Mouse (Mus musculus) retina, postnatal 7 days (tissue): ENCODE measurements around the gene Prelp.
A peak's percentile ranks its signal among the peaks of the same experiment; 100 is the strongest.

Experiments
- DNase-seq: peaks from one replicate; pipeline ENCODE4 v3.0.0-alpha.2; 2012; ENCODE audit warnings: low read depth, low spot score

The Prelp gene

DNA sequence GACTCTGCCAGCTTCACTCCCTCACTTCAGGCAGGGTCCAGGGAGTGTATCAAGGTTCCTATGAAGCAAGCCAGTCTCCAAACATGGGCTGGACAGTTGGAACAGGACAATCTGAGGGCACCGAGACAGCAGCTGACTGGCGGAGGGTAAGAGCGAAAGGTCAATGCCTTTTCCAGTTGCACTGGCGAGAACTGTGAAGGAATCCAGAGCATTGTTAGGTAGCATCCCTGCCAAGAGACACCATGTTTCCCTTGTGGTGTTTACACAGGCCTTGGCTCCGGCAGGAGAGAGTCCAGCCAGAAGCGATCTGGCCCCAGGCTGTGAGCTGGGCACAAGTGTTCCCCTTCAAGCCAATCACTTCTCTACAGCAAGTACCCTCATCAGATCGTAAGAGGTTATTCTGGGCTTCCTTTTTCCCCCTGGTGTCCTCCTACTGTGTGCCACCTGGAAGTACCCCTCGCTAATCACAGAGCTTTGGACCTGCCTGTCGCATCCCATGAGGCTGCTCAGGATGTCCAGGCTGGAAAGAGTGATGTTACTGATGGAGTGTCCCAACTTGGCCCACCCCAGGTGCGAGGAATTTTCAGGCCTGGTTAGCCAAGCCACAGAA lies 13.2 kb upstream of the Prelp start:
- DNase-seq, result no peak

DNA sequence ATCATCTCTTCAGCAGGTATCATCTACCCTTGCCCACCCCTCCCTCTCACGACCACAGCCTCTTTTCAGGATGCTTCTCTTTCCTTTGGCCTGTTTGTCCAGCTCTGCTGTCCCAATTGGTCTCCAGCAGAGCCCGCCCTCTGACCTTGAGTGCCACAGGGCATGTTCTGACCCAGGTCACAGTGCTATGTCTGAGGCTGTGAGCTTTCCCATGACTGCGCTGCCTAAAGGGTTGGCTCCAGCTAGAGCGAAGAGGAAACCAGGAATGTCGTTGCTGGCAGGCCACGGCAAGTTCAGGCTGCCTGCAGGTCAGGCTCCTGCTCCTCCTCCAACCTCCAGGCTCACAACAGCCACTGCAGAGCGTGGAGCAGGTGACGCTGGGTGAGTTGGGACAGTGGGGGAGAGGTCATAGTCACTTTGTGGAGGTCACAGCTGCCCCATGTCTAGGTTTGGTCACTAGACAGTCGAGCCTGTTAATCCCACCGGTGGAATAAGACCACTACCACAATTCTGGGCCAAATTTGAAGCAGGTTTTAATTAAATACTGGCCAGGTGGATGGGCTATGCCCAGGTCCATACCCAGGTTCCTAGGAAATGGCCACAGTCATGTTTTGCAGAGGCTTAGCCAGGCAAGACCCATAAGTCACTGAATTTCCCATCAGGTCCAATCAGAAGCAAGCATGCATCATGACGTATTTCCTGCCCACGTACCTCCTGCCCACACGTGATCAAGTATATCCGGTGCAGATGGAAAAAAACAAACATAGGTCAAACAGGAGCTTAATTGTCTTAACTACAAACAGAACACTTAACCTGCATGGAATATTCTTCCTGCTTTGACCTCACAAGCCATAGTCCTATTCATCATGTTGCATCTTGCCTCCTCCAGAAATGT lies 12.3 kb upstream of the Prelp start:
- DNase-seq, result no peak

DNA sequence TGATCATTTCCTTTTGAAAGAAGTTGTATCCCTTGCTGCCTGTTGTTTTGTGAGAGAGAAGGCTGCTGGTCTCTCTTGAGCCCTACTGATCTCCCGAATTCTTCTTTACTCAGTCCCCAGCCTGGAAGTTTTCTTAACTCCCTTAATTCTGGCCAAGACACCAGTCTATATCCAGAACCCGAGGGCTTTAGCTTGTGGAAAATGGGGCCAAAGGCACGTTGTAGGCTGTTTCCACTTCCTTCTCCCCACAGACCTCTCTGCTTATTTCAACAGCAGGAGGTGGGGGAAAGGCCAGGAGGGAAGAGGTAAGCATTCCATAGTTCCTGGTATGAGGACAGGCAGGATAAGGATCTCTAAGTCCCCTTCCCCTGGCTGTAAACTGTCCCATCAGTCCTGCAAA lies 8.8 kb upstream of the Prelp start:
- DNase-seq, result no peak

DNA sequence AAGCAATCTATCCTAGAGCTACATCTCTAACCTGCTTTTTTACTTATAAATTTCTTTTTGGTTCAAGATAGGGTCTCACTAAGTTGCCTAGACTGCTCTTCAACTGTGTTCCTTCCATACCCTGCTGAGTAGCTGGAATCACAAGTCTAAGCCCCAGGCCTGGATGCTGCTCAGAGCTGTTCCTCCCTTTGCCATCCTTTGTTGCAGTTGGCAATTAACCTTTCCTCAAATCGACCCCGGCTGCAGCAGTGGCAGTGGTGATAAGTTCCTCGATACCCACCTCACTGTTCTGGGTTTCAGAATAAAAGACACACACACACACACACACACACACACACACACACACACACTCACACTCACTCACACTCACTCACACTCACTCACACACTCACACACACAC lies 4.0 kb upstream of the Prelp start:
- DNase-seq, result no peak

DNA sequence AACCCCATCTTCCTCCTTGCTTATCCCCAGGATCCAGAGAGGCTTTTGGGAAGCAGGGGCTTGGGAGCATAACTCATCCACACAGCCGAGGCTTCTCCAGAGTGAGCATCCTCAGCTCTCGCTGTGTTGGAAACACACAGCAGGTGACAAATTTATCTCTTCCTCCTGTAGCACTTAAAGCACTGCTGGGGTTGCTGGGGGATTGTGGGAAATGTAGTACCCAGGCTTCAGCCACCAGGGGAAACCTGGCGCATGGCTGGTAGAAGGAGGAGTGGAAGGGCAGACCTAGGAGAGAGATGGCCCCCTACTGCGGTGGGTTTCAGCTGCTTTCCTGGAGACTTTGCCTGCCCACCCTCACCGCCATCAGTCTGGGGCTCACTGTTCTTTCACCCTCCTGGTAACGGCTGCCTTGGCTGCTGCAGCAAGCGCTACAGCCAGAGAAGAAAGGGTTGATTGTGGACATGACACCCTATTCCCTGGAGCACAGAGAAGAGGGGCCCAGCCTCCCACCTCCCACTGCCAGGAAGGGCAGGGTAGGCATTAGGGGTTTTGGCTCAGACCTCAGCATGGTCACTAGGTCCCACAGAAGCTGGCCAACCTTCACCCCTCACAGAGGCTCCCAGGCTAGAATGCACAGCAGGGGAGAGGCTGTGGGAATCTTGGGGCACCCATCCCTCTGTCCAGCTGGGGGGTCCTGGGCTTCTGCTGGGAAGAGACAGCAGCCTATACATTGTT lies 3.1 kb upstream of the Prelp start:
- DNase-seq, result no peak

DNA sequence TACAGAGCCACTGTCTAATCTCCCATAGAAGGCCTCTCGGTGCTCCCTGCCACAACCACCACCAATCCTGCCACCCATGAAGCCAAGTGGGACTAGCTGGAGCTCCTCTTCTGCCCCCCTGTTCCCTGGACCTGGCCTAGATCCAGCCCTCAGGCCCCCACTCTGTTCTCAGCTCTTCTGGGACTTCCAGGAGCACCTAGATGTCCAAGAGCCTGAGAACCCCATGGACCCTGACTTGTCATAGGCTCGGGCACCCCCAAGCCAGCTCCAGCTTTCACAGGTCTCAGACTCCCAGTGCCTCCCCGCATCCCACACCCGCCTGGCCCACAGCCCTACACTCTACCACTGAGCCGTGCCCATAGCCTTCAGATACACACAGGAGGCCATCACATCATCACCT lies 1.9 kb upstream of the Prelp start:
- no peak for DNase-seq

DNA sequence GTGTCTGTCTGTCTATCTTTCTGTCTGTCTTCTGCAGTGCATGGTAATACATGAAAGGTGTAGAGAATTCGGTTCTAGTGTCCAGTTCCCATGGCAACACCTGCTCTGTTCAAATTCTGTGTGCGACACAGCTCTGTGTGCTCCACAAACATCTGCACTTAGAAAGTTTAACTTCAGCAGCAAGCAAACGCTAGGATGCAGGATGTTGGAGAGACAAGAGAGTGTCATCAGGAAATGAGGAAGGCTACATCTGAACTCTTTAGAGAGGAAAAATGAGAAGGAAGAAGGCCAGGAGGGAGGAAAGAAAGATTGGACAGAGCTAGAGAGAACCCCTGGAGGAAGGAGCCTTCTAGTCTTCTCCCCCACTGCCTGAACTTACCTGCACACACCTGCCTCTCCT lies 338 bp downstream of the Prelp start:
- DNase-seq, result no peak

DNA sequence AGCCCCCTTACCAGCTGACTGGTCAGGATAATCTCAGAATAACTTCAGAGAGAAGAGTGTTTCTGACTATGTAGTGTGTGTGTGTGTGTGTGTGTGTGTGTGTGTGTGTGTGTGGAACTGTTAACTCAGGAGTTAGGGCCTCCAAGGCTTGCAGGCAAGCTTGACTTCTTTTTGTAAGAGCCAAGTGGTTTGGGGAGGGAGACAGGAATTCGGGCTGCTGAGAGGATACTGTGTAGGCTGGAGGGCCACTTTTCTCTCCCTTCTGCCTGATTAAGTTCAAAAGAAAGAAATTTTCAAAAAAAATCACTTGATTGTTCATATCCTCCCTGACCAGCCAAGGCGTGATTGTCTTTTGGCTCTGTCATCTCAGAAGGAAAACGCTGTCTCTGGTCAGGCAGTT lies 813 bp downstream of the Prelp start:
- no peak for DNase-seq

DNA sequence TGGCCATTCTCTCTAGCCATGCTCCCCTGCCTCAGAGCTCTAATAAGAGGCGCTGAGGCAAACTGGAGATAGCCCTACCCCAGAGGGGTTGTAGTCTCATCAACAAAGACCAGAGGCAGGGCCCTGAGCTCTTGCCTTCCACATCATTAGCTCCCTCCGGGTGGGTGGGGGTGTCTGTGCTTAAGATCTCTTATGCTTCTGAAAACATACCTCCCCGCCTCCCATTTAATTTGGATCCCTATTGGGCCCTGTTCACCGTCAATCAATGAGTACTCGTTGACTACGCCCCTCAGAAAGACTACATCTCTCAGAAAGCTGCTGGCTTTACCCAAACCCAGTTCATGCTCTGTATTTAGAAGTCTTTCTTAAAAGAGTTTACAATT lies 3.1 kb downstream of the Prelp start:
- DNase-seq, result no peak

DNA sequence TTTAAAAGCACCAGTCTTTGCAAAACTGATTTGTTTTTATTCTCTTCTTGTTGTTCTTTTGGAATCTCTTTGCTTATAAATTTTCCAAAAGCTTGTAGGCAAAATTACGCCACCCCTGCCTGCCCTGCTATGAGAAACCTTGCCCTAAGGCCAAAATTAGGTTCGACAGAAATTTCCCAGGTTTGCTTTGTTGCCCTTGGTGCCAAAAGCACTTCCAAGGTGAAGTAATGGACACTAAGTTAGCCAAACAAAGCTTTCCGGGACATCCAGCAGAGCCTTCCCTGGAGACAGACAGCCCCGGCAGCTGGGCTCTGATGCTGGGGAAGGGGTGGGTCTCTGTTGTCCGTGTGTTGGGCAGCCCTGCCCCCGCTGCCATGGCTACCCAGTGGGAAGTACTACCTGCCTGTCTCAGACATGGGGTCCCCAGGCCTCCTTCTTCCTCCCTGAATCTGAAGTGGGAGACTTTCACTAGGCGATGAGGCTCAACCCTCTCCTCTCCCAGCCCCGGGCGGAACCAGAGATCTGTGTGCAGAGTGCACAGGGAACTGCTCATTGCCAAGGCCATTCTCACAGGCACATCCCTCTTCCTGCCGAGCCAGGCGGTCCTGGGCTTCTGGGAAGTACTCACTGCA lies 3.6 kb downstream of the Prelp start:
- no peak for DNase-seq

DNA sequence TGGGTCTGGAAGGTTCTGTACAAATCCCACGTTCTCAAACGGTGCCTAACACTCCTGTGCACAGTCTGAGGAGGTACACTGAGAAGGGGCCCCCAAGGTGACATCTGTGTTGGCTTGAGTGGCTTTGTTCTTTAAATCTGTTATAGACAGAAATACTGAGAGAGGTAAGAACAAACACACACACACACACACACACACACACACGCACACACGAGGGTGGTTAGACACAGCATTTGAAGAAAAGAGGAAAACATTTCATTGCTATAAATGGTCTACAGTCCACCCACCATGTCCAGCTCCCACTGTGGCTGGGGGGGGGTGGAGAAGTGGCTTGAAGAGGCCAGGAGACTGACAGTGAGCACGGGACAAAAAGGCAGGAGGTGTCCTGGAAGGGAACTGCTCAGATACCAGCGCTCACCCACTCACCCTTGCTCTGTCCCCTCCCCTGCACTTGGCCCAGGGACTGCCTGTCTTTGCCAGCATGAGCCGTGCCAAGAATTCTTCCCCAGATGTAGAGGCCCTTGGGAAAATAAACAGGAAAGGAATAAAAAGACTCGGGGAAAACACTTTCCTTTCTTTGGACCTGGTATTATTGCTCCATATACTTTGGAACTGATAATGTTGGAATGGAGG lies 5.4 kb downstream of the Prelp start:
- no peak for DNase-seq

DNA sequence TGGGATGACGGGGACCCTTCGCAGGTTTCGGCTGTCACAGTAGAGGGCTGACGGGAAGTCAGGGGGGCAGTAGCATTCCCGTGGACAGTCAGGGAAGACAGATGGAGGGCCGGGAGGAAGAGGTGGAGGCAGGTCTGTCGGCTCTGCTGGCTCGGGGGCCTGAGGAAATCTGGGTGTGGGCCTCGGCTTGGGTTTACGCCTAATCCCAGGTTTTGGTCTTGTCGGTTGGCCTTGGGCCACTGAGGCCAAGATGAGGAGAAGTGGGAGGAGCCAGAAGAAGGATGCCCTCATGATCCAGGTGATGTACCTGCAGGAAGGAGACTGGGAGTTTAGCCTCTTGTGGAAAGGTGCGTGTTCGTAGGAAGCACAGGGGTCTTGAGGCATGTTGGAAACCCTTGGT lies 6.1 kb downstream of the Prelp start:
- DNase-seq, result no peak

DNA sequence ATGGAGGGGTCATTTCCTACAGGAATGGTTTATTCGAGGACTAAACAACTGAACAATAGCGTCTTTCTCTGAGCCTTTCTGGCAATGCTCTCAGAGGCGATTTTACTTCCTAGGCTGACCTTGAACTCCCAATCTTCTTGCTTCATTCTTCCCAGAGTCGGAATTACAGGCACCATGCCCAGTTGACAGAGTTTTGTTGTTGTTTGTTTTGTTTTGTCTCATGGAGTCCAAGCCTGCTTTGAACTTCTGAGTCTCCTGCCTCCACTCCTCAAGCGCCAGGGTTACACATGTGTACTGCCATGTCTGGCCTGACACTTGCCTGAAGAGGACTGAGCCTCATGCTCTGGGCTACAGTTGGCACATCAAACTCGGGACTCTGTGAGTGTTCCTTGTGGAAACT lies 8.2 kb downstream of the Prelp start:
- DNase-seq, result no peak

DNA sequence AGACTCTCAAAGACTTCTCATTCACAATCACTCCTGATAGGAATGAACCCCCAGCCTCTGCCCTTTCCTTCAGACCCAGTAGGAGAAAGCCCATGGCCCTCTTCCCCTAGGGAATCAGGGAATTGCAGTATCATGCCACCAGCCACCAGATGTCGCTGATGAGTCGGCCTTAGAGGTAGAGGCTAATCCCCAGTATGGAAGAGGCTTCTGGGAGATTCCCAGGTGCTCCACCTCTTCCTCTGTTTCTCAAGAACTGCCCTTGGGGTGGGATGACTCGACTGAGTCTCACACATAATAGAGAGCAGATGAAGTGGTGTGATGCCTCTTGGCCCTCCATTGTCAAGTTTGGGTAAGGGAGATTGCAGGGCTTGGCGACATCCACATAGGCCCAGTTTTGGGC lies 9.8 kb downstream of the Prelp start:
- peak; percentile 69 for DNase-seq

DNA sequence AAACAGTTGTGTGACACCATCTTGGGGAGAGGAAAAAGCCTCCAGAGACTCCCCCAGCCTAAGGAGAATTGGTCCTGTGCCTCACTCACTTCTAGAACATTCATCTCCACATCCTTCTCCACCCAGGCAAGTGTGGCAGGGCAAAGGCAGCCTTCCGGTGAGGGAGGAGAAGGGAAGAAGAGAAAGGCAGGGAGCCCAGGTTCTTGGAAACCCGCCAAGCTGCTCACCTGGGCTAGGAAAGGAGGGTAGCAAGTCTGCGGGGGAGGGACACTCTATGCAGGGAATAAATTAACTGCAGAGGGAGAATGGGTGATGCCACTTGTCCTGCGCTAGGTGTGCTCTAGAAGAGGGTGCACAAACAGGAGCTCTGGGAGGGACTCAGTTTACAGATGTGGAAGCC lies 10.2 kb downstream of the Prelp start:
- DNase-seq, result no peak

DNA sequence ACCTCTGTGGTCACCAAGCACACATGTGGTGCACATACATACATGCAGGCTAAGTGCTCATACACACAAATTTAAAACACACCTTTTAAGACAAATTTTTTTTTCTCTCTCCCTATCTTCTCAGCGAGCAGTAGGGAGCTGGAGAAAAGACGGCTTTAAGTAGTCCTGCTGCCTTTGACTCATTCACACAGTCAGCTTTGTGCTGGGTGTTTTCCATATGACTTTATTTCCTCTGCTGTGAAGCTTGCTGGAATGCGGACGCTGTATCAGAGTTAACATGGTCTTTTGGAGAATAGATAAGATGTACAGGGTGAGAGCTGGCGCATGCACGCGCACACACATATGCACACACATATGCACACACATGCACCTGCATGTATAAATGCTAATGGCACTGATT lies 11.1 kb downstream of the Prelp start:
- DNase-seq, result no peak

DNA sequence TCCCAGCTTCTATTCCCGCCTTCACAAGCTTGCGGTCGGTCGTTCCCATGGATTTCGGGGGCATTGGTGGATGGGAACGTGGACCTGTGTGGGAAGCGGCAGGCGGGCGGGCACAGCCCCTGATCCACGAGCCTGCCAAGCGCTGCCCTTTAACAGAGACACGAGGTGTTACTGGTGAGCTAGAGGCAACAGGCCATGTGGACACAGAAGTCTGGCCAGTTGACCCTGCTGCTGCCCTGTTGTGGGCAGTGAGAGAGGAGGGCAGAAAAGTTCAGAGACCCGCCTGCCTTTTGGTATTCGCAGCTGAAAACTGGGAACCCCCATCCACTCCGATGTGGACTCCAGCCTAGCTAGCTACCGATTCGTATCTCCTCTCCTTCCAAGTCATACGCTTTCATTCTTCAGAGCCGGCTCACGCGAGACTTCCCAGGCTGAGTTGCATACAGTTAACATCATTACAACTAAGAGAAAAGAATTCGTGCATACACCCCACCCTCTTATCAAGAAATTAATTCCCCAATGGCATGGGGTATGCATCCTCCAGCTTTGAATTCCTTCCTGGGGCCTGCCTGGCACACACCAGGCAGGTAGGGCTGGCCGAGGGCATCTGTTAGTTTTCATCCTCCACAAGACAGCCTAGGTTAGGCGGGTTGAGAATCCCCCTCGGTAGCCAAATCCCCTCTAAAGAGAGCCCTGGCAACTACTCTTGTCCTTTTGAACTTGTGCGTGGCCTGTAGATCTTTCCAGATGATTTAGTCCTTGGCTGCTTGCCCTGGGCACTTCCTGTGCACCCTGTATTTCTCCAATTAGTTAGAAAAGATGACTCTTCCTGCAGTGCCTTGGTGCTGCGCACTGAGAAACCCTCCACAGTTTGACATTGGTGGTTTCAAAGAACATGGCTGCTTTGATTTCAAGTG lies 12.3 kb downstream of the Prelp start:
- DNase-seq, result no peak

DNA sequence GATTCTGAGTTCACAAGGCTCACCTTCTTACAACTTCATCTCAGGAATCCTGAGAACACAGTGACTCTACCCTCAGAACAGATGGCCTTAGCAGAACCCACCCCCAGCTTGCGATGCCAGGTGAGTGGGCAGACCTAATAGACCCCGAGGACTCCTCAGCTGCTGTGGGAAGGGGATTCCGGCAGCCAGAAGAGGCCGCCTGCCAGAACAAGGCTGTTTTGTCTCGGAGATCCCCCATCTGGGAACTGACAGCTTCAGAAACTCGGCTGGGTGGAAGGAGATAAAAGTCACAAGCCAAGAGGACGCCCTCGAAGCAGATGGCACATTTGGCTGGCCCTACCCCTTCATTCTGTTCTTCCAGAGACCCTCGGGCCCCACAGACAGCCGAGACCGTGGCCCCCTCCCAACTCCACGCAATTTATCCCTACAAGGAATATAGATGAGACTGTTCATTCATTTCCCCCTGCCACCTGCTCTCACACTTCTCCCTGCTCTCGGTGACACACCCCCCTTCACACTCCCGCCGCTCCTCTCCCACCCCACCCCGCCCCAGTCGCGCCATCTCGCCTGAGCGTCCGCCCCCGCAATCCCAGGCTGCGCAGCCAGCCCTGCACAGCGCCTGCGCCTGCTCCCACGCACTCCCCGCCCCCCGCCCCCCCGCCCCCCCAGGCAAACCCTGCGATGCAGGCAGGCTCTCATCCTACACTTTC lies 13.1 kb downstream of the Prelp start, which contains the start of gene Optc:
Gene Optc, minus strand, starts transcription at position 51 of the 710 bp plus-strand sequence.
- no peak for DNase-seq

DNA sequence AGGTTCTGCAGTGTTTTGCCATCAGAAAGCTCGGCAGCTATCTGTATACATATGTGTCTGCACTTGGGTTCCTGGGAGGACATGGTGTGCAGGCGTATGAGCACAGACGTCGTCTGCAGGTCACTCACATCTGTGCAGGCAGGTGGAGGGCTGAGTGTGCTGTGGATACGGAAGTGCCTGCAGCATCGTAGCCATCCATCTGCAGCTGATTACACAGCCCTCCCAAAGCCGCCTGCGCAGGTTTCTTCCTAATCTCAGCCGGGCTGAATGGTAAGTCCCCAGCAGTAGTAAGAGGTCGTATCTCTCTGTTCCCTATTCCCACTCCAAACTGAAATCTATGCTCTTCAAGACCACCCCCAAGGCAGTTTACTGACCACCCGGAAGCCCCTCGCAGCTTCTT lies 14.8 kb downstream of the Prelp start:
- no peak for DNase-seq

DNA sequence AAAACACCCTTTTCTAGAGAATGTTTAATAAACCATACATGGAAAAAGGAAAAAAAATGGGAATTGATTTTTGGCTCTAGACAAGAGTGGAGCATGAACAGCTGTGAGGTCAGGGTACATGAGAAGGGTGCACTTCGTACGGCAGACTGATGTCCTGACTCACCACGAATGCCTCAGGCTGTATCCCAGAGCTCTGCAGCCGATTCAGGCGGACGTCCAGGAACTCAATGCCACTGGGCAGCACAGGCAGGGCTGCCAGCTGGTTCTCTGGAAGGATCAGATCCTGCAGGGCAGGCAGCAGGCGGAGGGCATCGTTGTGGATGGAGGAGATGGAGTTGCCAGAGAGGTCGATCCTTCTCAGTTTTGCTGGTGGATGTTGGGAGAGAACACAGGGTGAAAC lies 20.4 kb downstream of the Prelp start:
- DNase-seq, result no peak
